Mouse (Mus musculus) liver, adult 2 months (tissue): ENCODE measurements around the gene Alkal2. TPM values are rescaled to one million over a fixed set of nuclear protein-coding genes. Genes with fewer than 3 reads are reported as not detected.

Experiments
- DNase-seq: peaks from one replicate; pipeline ENCODE4 v3.0.0-alpha.2; 2011; ENCODE audit warnings: low read depth, low spot score; ENCODE audit errors: extremely low read depth
- H3K27ac ChIP-seq: fragments of 200-500 bp; replicated peaks from 2 replicates; pipeline ENCODE4 v1.5.1; 2012; ENCODE audit warnings: low read depth, mild to moderate bottlenecking, control low read depth, inconsistent platforms, low read length; ENCODE audit not compliant: insufficient read depth
- H3K27me3 ChIP-seq: fragments of 200-500 bp; 2 replicates; pipeline ENCODE4 v1.6.1; 2012; ENCODE audit warnings: mild to moderate bottlenecking, moderate library complexity, low read length, inconsistent platforms; ENCODE audit not compliant: control insufficient read depth, insufficient read depth
- H3K36me3 ChIP-seq: fragments of 200-500 bp; 2 replicates; pipeline ENCODE4 v1.6.1; 2012; ENCODE audit warnings: low read length, inconsistent platforms; ENCODE audit not compliant: control insufficient read depth, insufficient read depth
- H3K4me1 ChIP-seq: fragments of 200-500 bp; 2 replicates; pipeline ENCODE4 v1.6.1; 2011; ENCODE audit warnings: low read length; ENCODE audit not compliant: control insufficient read depth, insufficient read depth
- H3K4me3 ChIP-seq: fragments of 200-500 bp; 2 replicates; pipeline ENCODE4 v1.5.1; 2011; ENCODE audit warnings: low read depth, mild to moderate bottlenecking, control low read depth, low read length, moderate library complexity; ENCODE audit not compliant: insufficient read depth
- H3K79me2 ChIP-seq: fragments of 200-500 bp; 2 replicates; pipeline ENCODE4 v1.6.1; 2012; ENCODE audit warnings: inconsistent platforms, mild to moderate bottlenecking, low read length, moderate library complexity; ENCODE audit not compliant: control insufficient read depth, insufficient read depth
- H3K9ac ChIP-seq: fragments of 200-500 bp; 2 replicates; pipeline ENCODE4 v1.6.1; 2012; ENCODE audit warnings: low read depth, mild to moderate bottlenecking, control low read depth, inconsistent platforms, low read length
- CTCF ChIP-seq: fragments of 200-500 bp; IDR thresholded peaks from 2 replicates; pipeline ENCODE4 v1.5.1; 2011; ENCODE audit warnings: low read depth, low read length, control low read depth
- POLR2A ChIP-seq: fragments of 200-500 bp; IDR thresholded peaks from 2 replicates; pipeline ENCODE4 v1.6.1; 2011; ENCODE audit warnings: low read length, control low read depth; ENCODE audit not compliant: insufficient read depth; ENCODE audit errors: extremely low read depth
- WGBS: fragments of 180-500 bp; shearing (Covaris S2); methylation state at CpG from one replicate; pipeline ENCODE4 v1.1.7; 2018; 5-methylcytosine and 5-hydroxymethylcytosine counted together
- polyA plus RNA-seq: library from polyadenylated mRNA; depleted of rRNA; stranded (reverse); fragments of >200 nt; gene quantifications from 2 replicates; pipeline ENCODE4 v1.2.3, GENCODE M21; 2012; rRNA removed
- total RNA-seq: library from RNA; depleted of rRNA; stranded (reverse); fragments of >200 nt; gene quantifications from 2 replicates; pipeline ENCODE4 v1.2.3, GENCODE M21; 2014; rRNA removed

The Alkal2 gene
- total RNA-seq (not detected in 2 replicates), polyA plus RNA-seq (not detected in 2 replicates)

DNA sequence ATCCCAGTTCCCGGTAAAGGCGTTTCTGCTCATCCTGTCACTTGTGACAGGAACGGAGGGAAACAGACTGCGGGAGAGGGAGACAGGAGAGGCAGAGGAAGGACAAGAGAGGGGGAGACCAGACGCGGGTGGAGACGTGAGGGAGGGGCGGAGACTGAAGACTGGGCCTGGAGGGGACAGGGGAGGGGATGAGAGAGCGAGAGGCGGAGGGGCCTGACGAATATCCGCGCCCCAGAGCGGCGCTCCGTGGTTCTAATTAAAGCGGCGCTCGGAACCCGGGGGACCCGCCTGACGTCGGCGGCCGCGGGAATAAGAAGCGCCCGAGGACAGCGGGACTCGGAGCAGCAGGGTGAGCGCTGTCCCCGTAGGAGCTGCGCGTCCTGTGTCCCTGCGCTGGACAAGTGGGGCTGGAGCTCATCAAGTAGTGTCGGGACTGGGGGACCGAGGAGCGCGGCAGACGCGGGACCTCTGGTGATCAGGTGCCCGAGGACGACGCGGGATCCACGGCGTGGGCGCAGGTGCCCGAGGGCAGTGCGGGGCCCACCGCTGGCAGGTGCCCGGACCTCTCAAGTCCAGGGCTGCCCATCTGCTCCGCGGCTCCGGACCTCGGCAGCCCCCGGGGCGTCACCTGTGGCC is at the start of gene Alkal2:
Gene Alkal2, plus strand, starts transcription at position 337 of the 636 bp plus-strand sequence.
- Histone ChIP-seq H3K36me3 (no peaks in the 10 kb centered on the region), H3K4me1 (no peaks in the 10 kb centered on the region; the same call in 1 of the 2 replicates), H3K79me2 (no peaks in the 10 kb centered on the region), H3K9ac (no peak within 1 kb of the TSS), H3K27ac (no peak within 1 kb of the TSS), H3K27me3 (peaks cover 15% of the 10 kb centered on the region), H3K4me3 (no peak within 1 kb of the TSS)
- no peak for DNase-seq
- TF ChIP-seq POLR2A (no peak), CTCF (no peak)
- 2% methylated on average over 57 of the region's 58 CpGs for WGBS

DNA sequence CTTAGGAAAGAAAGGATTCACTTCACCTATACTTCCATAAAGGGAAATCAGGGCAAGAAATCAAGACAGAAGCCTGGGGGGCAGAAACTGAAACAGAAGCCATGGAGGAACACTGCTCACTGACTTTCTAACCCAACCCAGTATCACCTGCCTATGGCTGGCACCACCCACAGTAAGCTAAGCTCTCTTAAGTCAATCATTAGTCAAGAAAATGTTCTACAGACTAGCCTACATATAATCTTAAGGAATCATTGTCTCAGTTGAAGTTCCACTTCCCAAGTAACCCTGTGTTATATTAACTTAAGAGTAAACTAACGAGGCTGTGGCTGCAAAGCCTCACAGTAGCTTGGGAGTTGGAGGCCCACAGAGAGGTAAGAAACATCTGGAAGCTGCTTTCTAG is 35.6 kb upstream of the Alkal2 start:
- no peak for DNase-seq
- H3K79me2 ChIP-seq = no peaks in the 10 kb centered on the region
- H3K4me3 ChIP-seq = no peak overlapping the region
- WGBS = 76% methylated on average over 1 of the region's 1 CpGs
- H3K4me1 ChIP-seq = no peaks in the 10 kb centered on the region
- H3K36me3 ChIP-seq = no peaks in the 10 kb centered on the region
- no peak overlapping the region for H3K9ac ChIP-seq
- no peaks in the 10 kb centered on the region for H3K27me3 ChIP-seq
- TF ChIP-seq CTCF (no peak), POLR2A (no peak)
- H3K27ac ChIP-seq = no peak overlapping the region

DNA sequence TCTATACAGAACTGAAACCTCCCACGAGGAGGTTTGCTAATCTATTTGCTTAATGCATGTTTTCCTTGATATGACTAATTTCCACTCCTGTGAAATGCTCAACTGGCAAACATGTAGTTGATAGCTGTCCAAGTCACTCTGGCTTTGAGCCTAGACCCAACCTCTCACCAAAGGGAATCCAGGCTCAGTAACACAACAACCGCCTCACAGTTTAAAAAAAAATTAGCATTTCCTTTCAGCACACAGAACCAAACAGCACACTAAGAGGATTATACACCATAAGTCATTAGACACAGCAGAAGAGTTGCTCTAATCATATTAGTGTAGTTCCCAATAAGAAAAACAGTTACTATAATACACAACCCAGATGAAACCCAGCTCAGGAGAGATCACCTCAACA is 33.2 kb upstream of the Alkal2 start:
- DNase-seq = peak; percentile 22
- WGBS = 14% methylated on average over 2 of the region's 2 CpGs
- H3K27ac ChIP-seq = no peak overlapping the region
- no peaks in the 10 kb centered on the region for H3K79me2 ChIP-seq
- H3K36me3 ChIP-seq = no peaks in the 10 kb centered on the region
- no peak for TF ChIP-seq CTCF
- no peak for TF ChIP-seq POLR2A
- no peaks in the 10 kb centered on the region for H3K4me1 ChIP-seq
- H3K9ac ChIP-seq = no peak overlapping the region
- no peak overlapping the region for H3K4me3 ChIP-seq
- no peaks in the 10 kb centered on the region for H3K27me3 ChIP-seq

DNA sequence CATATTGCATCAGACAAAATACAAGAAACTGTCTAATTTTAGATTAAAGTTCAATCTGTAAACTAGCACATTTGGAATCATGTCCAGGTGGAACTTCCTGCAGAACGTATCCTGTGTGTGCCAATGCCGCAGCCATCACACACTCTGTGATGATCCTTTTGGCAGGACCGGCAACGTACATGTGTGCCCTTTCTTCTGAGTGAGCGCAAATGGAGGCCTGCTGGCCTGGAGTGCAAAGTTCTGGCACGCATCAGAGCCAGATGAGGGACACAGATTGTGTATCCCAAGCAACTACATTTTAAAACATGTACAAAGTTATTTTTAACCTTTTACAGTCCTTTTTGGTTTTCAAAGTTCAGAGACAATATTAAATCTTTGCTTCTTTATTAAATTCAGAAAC is 32.3 kb upstream of the Alkal2 start:
- H3K36me3 ChIP-seq = no peaks in the 10 kb centered on the region
- H3K79me2 ChIP-seq = no peaks in the 10 kb centered on the region
- H3K9ac ChIP-seq = no peak overlapping the region
- H3K4me1 ChIP-seq = no peaks in the 10 kb centered on the region
- H3K27me3 ChIP-seq = no peaks in the 10 kb centered on the region
- WGBS = 89% methylated on average over 6 of the region's 6 CpGs
- TF ChIP-seq POLR2A (no peak), CTCF (no peak)
- no peak overlapping the region for H3K4me3 ChIP-seq
- DNase-seq = no peak
- H3K27ac ChIP-seq = no peak overlapping the region

DNA sequence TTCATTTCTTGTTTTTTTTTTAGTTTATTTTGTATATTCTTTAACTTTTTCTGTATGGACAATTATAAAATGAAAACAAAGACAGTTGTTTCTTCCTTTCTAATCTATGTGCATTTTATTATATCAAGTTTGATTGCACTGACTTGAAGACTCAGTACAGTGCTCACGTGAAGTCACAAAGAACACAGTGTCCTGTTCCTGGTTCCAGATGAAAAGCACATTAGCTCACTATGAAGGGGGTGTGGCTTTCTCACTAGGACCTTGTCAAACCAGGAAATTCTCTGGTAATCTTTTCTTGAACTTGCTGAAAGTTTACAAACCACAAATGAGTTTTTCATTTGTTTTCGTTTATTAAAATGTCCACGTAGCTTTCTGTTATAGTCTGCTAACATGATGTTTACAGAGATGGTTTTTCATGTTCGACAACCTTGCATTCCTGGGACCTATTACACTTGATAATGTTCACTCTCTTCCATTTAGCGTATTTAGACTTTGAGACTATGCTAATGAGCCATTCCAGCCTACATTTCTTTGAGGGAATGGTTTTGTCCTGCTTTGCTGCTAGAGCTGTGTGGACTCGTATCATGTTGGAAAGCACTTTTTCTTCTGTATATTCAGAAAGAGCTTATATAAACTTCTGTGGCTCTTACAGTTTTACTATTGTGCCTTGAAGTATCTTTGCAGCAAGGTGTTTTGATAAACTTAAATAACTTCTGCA is 28.5 kb upstream of the Alkal2 start:
- no peak overlapping the region for H3K4me3 ChIP-seq
- 70% methylated on average over 6 of the region's 6 CpGs for WGBS
- no peak overlapping the region for H3K9ac ChIP-seq
- TF ChIP-seq POLR2A = no peak
- no peaks in the 10 kb centered on the region for H3K79me2 ChIP-seq
- DNase-seq = no peak
- no peaks in the 10 kb centered on the region for H3K36me3 ChIP-seq
- no peaks in the 10 kb centered on the region for H3K27me3 ChIP-seq
- H3K27ac ChIP-seq = no peak overlapping the region
- H3K4me1 ChIP-seq = no peaks in the 10 kb centered on the region

DNA sequence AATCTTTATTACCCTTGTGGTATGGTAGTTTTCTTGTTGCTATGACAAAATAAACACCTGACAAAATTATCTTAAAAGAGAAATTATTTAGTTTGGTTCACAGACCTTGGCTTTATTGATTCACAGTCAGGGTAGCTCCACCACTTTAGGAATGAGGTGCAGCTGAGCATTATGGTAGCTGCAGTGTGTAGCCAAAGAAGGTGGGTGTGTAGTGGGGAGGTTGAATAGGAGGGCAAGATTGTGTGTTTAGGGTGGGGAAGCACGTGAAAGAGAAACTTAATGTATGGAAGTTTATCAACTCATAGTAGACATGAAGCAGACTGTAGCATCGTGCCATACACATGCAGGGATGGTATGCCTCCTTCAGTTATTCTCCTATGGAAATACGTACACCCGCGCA is 27.9 kb upstream of the Alkal2 start:
- Histone ChIP-seq H3K4me1 (no peaks in the 10 kb centered on the region), H3K4me3 (no peak overlapping the region), H3K79me2 (no peaks in the 10 kb centered on the region), H3K27me3 (no peaks in the 10 kb centered on the region), H3K36me3 (no peaks in the 10 kb centered on the region), H3K9ac (no peak overlapping the region), H3K27ac (no peak overlapping the region)
- no peak for TF ChIP-seq CTCF
- TF ChIP-seq POLR2A = no peak
- WGBS = 80% methylated on average over 5 of the region's 5 CpGs
- no peak for DNase-seq
